Mouse (Mus musculus): Measurements from ENCODE around the gene Ddx17.
A peak's percentile ranks its signal among the peaks of the same experiment; 100 is the strongest.

Ddx17 gene

DNA sequence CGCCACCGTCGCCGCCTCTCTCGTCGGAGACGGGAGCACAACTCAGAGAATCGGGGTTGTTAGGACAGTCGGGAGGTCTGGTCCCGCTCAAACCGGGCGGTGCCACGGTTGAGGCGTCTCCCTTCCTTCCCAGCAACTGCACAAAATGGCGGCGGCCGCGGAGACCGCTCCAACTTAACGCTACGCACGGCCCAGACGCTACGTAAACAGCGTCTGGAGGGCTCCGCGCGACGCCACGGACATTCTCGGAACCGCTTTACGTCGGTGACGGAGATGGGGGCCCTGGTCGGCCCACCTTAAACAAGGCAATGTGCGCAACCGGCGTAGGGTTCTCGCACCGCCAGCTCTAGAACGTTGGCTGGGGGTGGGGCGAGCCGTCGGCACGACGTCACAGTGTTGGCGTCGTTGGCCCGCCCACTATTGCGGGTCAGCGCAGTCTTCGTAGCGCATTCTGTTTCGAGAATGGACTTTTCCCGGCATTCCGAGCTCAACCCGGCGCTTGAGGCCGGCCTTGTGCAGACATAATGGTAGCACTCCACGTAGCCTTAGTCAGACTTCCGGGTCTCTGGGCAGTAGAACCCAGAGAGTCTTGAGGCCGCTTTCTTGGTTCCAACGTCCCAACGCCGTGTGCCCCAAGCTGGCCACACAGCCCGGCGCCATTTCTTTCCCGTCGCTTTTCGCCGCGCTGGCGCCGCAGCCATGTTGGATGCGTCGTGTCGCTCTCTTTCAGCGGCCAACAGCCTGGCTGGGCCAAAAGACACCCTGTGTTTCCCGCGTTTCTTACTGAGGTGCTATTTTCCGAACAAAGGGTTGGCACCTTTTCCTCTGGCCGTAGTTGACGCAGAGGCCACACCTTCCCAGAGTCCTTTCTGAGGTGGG is at the start of gene Ddx17:
Gene Ddx17, minus strand, starts transcription at position 332 of the 879 bp plus-strand sequence.
- DNase-seq: peak; percentile 99

DNA sequence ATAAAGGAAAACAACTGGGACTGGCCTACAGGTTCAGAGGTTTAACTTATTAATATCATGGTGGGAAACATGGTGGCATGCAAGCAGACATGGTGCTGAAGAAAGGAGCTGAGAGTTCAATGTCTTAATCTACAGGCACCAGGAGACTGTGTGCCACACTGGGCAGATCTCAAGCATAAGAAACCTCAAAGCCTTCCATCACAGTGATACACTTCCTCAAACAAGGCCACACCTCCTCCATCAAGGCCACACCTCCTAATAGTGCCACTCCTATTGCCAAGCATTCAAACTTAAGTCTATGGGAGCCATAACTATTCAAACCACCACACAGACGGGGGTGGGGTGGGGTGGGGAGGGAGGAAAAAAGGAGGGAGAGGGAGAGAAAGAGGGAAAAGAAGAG is 35.0 kb upstream of the Ddx17 start:
- DNase-seq: no peak

DNA sequence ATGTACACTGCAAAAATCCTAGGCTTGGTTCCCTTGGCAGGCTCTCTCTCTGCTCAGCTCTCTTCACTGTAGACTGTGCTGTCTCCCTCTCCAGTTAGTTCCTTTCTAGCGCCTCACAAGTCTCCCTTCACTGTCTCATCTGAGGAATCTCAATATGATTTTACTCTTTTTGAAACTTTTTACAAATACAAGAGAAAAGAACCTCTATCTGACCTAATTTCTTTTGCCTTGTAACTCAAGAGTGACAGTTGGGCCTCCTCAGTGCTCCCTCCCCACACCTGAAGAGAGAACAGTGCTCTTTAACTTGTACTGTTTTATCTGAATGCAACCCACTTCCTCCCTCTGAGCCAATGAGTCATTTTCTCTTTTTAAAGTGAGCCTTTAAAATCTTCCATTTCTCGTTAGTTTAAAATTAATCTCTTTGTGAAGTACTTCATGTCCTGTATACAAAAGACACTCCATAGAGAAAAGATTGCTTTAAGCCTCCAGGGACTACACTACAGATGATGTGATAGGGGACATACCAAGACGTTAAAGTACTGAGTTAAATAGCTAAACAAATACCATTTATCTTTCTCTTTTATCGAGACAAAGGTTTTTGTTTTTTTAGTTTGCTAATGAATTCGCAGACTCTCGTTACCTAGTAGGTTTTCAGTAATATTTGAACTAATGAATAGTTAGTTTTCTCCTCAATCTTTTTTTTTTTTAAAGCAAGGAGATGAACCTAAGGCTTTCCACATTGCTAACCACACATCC is 31.3 kb upstream of the Ddx17 start:
- DNase-seq: peak; percentile 48

DNA sequence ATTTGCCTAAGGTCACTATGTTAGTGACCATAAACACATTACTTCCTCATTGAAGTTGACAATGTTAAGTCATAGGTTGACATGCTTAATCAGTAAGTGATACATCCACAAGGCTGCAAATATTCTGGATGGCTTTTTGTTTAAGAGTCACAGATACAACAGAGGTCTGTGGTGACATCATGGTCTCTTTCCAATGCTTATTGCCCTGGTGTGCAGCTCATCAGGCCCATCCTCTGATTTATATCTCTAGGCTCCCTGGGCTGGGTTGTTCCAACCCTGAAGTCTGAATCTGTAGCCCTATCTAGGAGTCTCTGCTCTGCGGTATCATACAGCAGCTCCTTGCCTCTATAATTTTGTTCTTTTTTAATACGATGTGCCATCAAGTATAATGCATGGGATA is 30.4 kb upstream of the Ddx17 start:
- peak; percentile 14 for DNase-seq

DNA sequence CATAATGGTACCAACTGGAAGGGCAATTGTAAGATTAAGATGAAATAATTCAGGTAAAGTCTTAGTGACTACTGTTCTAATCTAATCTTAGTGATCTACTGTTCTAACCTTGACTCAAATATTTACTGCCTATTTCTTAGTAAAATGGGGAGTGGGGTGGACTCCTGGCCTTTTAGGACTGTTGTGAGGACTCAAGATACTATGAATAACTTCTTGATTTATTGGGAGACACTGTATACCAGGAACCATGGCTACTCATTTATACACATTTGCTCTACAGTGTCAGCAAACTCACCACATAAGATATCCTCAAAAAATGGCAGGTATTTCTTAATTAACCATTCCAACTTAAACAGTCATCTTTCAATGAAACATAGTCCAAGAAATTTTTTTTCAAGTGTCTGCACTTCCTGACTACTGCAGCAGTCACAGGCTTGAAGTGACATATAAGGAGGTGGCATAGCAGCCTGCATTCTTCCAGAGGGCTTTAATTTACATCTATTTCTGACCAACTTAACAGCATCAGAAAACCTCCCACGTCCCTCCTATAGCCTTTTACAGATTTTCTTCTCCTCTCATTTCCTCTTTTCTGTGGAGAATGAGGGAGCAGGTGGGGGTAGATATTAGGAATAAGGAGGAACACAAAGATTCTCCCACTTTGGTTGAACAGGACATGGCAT is 29.1 kb upstream of the Ddx17 start:
- DNase-seq: no peak

DNA sequence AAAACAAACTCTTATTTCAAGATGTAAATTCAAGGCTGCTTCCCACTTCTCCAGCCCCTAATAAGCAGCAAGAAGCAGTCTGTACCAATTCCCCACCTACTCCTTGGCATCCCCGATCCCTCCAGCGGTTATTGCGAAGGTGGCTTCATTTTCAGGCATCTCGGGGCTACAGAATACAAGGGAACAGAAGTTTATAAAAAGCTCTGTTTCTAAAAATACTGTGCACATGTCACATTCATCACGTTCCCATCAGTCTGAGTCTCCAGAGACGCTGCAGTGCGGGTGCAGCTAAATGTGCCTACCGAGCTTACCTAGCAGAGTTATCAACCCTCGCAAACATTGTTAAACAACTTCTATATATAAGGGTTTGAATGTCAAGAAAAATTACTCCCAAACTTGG is 15.9 kb upstream of the Ddx17 start:
- DNase-seq: no peak

DNA sequence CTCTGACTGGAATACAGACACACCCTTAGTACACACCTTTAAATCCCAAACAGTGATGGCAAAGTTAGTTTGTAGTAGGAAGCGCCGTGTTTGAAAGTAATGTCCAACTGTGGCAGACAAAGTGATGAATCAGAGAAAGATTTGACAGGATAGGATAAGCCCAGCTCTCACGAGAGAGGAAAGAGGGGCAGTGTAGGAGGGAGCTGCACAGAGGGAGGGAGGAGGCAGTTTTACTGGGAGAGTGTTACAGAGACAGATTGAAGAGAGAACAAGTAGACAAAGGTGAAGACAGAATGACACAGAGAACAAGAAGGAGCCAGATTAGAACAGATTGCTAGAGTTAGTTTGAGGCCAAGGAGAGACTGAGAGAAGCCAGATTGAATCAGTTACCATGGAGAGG is 13.1 kb upstream of the Ddx17 start:
- no peak for DNase-seq

DNA sequence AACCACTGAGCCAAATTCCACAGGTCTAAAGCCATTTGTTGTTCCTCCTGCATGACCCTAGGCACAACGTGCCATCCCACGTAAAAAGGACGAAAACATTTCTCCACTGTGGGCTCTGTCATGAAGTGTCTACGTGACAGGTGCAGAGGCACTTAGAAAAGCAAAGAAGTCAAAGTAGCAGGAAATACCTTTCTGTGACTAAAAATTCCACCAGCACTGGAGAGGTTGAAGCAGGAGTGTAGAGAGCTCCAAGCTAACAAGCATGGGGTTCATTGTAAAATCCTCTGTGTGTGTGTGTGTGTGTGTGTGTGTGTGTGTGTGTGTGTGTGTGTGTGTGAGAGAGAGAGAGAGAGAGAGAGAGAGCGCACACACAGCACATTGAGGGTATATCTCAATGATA is 6.0 kb upstream of the Ddx17 start:
- DNase-seq: no peak

DNA sequence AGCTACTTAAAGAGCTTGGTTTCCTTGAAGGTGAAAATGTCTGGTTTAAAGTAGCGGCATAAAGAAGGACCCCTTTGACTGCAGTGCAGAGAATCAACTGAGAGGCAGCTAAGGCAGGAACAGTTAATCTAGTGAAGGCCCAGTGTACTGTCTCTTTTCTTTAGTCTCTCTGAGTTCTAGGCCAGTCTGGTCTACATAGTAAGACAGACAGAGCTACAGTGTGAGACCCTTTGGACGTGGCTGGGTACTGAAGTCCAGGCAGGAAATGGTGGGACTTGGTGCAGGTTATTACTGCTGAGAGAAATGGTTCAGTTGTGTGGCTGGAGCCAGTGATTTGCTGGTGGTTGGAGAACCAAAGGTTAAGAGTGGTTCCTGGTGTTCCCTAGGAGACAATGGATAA is 1.7 kb upstream of the Ddx17 start:
- DNase-seq: no peak

DNA sequence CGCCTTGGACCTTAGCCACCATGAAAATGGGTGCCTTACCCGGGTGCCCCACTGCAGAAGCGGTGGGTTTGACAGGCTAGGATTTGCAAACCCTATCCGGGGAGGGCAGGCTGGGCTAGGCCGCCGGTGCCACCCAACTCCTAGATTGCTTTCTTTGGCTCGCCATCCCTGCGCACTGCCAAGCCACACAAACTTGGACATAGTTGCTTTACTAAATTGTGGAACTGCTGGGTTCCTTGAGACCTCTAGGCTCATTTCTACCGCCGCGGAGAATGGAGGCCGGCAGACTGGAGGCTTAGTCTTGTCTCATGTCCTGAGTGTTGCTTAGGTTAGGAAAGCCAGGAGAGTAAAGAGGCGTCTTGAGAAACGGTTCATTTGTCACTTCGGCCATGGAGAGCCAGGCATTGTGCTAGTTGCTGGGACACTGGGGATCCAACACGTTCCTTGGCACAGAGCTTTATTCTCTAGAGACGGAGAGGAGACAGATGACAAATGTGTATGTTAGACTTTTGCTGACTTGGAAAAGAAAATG is 814 bp upstream of the Ddx17 start:
- DNase-seq: no peak

DNA sequence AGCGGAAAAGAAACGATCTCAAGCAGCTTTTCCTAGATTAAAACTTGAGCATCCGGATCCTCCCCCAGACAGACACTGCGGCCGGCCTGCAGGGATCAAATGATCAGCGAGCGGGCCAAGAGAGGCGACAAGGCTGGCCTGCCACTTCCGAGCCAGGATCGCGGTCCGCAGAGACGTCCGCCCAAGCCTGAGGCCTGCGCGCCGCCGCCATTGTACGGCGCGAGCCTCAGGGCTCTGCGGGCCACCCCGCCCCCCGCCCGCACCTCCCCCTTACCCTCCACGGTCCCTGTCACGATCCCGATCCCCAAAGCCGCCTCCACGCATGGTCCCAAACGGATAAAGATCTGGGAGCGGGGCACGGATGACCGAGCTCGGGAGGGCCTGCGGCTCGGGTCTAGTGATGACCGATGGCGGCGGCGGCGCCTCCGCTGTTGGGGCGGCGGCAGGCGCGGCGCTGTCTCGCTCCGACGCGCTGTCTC is 581 bp downstream of the Ddx17 start:
- DNase-seq: no peak

DNA sequence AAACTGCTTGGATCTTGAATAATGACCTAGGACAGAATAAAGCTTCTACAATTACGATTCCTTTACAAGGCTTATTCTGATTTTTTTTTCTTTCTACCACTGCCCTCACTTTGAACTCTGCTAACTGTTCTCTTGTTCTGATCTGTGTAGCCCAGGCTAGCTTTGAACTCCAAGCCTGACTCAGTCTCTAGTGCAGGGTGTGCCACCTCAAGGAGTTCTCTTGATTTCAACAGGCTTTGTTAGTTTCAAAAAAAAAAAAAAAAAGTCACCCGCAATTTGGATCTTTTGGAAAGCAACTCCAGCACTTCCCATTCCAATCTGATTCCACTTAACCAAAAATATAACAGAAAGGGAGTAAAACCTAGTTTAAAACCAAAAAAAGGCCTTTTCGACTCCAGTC is 1.0 kb downstream of the Ddx17 start:
- DNase-seq: no peak

DNA sequence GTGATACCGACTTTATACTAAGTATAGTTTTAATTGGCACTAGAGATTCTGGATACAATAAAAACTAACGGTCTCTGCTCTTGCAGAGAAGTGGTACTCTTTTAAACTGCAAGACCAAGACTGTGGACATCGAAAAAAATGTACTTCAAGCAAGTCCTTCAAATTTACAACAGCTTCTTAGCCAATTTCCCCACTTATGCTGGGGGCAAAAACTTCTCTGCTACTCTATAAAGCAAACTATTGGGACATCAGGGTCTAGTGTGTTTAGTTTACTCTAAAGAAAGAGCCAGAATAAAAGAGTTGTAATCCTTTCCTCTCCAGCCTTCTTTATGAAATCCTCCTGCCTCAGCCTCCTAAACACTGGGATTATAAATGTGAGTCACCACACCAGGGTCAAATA is 2.6 kb downstream of the Ddx17 start:
- DNase-seq: no peak

DNA sequence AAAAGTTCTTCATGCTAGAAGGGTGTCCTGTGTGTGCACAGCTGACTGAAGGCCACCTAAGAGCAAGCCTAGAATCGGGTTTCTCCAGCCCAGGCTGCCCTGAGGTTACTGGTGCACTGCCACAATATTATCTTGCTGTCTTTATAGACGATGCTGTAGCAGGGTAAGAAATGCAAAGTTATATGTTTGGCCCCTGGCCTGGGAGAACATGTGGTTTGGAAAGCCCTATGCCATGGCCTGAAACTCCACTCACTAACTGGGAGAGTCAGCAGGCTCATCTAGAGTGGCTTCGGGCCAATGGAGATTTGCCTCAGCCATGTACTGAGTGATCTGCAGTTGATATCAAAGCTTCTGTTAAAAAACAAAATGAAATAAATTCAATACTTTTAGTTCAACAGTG is 12.7 kb downstream of the Ddx17 start:
- no peak for DNase-seq

DNA sequence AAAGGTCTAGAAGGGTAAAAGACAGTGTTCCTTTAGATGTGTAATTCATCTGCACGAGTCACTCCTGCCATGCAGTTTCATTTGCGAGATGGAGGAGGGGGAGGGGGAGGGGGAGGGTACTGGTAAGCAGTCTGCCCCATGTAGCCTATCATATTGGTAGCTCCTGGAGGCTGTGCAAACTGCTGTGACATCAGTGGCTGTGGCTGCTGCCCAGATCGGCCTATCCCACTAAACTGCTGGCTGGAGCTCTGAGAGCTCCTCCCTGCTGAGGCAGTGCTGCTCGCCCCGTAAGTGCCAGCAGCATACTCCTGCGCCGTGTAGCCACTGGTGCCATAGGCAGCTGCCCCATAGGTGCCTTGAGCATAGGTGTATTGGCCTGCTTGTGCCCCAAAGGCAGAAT is 16.6 kb downstream of the Ddx17 start:
- DNase-seq: no peak

DNA sequence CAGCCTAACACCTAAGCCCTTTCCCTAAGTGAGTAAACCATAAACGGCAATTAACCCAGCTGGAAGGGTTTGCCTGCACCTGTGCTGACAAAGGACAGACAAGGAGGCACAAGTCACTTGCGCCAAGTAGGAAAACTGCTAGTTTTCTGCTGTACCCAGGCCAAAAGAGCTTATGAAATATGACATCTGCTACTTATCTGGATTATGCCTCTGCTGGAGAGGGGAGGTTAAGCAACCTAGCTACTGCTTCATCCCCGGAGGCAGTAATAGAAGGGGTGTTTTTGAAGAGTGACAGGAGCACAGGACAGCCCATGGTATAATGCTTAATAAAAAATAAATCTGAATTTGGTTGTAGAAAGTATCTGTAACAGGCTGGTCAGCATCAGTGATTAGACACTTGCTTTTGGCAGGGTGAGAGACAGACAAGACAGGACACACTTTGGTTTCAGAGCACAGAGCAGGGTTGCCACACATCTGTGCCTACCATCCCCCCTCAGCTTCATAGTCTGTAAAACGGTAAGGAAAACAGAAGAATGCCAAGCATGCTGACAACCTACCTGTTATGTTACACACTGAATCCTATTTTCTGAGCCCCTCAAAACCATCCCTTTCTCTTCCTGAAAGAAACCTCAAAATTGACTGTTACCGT is 18.4 kb downstream of the Ddx17 start:
- DNase-seq: peak; percentile 8

DNA sequence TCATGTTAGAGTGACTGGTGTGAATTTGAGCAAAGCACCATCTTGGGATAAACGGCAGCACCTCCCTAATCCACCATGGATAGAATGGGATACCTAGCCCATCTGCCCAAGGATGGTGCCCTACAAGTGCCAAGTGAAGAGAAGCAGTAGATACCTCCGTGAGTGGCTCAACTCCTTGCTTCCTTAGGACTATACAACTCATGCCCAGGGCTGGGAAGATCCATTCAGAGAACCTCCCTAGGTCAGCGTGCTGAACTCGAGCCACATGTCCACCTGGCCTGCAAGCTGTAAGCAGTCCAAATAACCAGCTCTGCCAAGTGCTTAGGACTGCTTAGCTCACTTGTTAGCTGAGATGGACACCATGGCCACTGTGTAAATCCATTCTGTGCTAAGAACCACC is 19.3 kb downstream of the Ddx17 start:
- no peak for DNase-seq

DNA sequence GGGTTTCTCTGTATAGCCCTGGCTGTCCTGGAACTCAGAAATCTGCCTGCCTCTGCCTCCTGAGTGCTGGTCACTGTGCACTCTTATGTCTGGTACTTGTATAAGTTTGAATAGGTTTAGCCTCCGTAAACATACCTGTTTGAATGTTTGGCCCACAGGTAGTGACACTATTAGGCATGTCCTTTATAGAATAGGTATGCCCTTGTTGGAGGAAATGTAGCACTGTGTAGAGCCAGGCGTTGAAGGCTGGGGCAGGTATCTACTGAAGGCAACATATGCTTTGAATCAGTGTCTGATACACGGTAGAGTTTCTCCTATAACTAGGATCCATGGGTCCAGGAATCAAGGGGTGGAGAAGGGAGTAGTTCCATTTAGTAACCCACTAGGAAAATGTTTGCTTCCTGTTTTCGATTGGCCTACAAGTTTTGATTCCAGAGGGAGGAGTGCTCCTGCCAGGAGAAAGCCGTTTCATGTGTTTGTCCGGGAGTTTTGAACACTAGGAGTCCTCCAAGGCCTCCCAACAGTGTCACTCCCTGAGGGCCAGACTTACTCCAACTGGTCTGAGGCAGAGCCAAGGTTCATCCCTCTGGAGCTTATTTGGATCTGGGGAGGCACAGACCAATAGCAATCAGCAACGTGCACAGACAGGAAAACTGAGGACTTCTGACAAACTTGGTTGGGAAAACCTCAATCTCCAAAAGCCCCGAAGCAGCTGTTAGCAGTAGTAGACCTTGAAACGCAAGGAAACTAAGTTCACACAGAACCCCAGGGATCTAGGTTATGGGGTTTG is 20.4 kb downstream of the Ddx17 start:
- DNase-seq: peak; percentile 11

DNA sequence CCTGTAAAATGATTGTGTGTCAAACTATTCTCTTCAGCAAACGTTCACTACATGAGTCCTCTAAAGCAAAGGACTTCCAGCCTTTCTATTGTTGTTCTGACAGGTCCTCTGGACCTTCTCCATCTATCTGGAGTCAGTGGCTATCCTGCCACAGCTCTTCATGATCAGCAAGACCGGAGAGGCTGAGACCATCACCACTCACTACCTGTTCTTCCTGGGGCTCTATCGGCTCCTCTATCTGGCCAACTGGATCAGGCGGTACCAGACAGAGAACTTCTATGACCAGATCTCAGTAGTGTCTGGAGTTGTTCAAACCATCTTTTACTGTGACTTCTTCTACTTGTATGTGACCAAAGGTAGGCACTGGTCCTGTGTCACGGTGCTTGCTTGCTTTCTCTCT is 21.0 kb downstream of the Ddx17 start:
- peak; percentile 4 for DNase-seq

DNA sequence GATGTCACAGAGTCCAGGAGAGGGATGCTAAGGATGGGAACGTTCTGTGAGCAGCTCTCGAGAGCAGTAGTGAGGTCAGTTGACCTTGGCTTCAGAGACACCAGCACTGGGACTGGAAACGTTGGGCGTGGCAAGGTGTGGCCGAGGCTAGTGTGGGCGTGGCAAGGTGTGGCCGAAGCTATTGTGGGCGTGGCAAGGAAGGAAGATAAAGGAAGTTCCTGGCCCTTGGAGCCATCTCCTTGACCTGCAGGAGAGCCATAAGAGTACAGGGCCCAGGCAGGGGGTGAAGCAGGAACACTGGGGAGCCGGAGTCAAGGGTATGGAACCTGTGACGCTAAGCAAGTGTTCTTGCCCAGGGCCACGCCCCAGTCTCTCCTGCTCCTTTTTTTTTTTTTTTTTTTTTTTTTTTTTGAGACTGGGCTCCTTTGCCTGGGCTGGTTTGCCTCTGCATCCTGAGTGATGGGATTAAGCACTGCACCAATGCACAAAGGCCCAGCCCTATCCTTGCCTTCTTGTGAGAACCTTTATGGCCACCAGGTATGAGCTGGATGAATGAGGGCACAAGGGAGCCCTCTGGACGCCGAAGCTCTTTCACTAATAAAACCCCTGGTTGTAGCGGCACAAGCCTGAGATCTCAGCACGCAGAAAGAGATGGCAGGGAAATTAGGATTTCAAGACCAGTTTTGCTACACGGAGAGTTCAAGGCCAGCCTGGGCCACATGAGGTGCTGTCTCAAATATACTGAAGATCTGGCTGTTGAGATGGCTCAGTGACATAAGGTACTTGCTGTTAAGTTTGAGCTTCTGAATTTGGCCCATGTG is 26.9 kb downstream of the Ddx17 start:
- no peak for DNase-seq

DNA sequence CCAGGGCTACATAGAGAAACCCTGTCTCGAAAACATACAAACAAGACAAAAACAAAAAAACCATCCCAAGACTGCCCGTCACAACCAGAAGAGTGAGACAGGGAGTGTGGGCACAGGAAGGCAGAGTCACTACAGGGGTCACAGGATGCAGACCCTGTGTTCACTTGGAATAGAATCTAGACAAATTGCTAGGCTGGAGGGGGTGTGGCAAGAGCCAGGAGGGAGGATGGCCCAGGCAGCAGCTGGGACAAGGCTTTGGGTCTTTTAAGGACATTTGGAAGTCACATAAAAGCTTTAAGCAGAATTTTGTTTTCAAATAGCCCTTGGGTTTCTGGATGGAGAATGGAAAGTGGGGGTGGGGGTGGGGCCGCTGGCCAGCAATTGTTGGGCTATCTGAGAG is 28.0 kb downstream of the Ddx17 start:
- DNase-seq: no peak

Data from thymus, postnatal 4 days (tissue).